Mouse (Mus musculus): ENCODE results near the gene Gm45233. TPM values are rescaled to one million over a fixed set of nuclear protein-coding genes. Genes with fewer than 3 reads are reported as not detected.

Gene Gm45233
- total RNA-seq, 2 experiments from 2014 or later, result 0.45 to 1.5 TPM

GRCm38 (mm10) chr7:43488646-43489045 lies 44.7 kb downstream of the Gm45233 start:
- intact Hi-C loops (cut with DNase I), result no loop called here
- no peak for DNase-seq

GRCm38 (mm10) chr7:43489631-43490125 lies 45.8 kb downstream of the Gm45233 start, which contains the start of gene Iglon5:
Gene Iglon5 (minus strand): TSS chr7:43490075.
- intact Hi-C loops (cut with DNase I), result no loop called here

GRCm38 (mm10) chr7:43490182-43490584 lies 46.3 kb downstream of the Gm45233 start:
- intact Hi-C loops (cut with DNase I), result no loop called here

More at GRCm38 (mm10) chr7:43489631-43490125, 45.8 kb downstream of the Gm45233 start, which contains the start of gene Iglon5:
- DNase-seq, result no peak

GRCm38 (mm10) chr7:43490861-43491260 lies 46.9 kb downstream of the Gm45233 start:
- intact Hi-C loops (cut with DNase I), result no loop called here
- no peak for DNase-seq

More at GRCm38 (mm10) chr7:43490182-43490584, 46.3 kb downstream of the Gm45233 start:
- peak; percentile 28 to 36 for DNase-seq

- intact Hi-C loops (cut with DNase I), result no loop called here
- DNase-seq, result peak in 1 of 2 experiments; percentile 39
Observed at GRCm38 (mm10) chr7:43495343-43496021, 51.6 kb downstream of the Gm45233 start.

- no peak for DNase-seq
- intact Hi-C loops (cut with DNase I), result no loop called here
Observed at GRCm38 (mm10) chr7:43511707-43512478, 68.0 kb downstream of the Gm45233 start.

GRCm38 (mm10) chr7:43512519-43512918 lies 68.6 kb downstream of the Gm45233 start:
- intact Hi-C loops (cut with DNase I), result no loop called here

More at GRCm38 (mm10) chr7:43512519-43512918, 68.6 kb downstream of the Gm45233 start:
- DNase-seq, result no peak

Small RNA genes lying within 50 kb of the gene (microRNA-seq; reads per million reads assigned to microRNA genes)
- 0.48 to 4.8 reads per million in 2 experiments for gene Mir7051

Other genes starting within 250 kb of the Gm45233 start
- 10 to 100 TPM; 17.3 to 17.6 TPM for gene Zfp715, start 130.8 kb upstream of the Gm45233 start, total RNA-seq (2021)
- gene Siglecf, start 92.8 kb upstream of the Gm45233 start, total RNA-seq (2021), result not detected
- under 1 TPM; 0.27 to 0.31 TPM for gene Siglecg, start 35.9 kb upstream of the Gm45233 start, total RNA-seq (2021)
- not detected for gene Lim2, start 16.5 kb upstream of the Gm45233 start, total RNA-seq (2021)
- not detected for gene Nkg7, start 7.1 kb upstream of the Gm45233 start, total RNA-seq (2021)
- gene Cldnd2, start 3.3 kb upstream of the Gm45233 start, total RNA-seq (2021), result not detected
- gene Etfb, start within 50 bp of the Gm45233 start, total RNA-seq (2021), result 1,000 to 10,000 TPM; 1,151 to 1,177 TPM
- 1 to 10 TPM; 2.1 to 3.5 TPM for gene Vsig10l, start 19.0 kb downstream of the Gm45233 start, total RNA-seq (2021)
- under 1 TPM; 0.24 to 0.36 TPM for gene Iglon5, start 45.9 kb downstream of the Gm45233 start, total RNA-seq (2021)
- not detected for gene 4931406B18Rik, start 61.8 kb downstream of the Gm45233 start, total RNA-seq (2021)
- gene Cd33, start 100.3 kb downstream of the Gm45233 start, total RNA-seq (2021), result 1 to 10 TPM; 3.7 to 4.1 TPM
- under 1 TPM; 0.98 to 1.00 TPM for gene Zfp658, start 118.1 kb downstream of the Gm45233 start, total RNA-seq (2021)
- gene Zfp719, start 135.5 kb downstream of the Gm45233 start, total RNA-seq (2021), result 1 to 10 TPM; 5.8 to 7.3 TPM
- not detected for gene Zfp819, start 163.0 kb downstream of the Gm45233 start, total RNA-seq (2021)
- gene Ceacam18, start 190.6 kb downstream of the Gm45233 start, total RNA-seq (2021), result not detected
- gene Siglece, start 216.0 kb downstream of the Gm45233 start, total RNA-seq (2021), result 1 to 10 TPM; 1.2 TPM
- 1 to 10 TPM; 3.9 to 4.0 TPM for gene Ctu1, start 227.9 kb downstream of the Gm45233 start, total RNA-seq (2021)
- not detected for gene Klk14, start 246.3 kb downstream of the Gm45233 start, total RNA-seq (2021)